Comparison of ENCODE assay signal across 7 mouse cellular contexts in genomic region chr10:81465265-81465645, GRCm38 (mm10). TPM values are rescaled to one million over a fixed set of nuclear protein-coding genes. Genes with fewer than 3 reads are reported as not detected.
DNase-seq lines count a peak whose midpoint lies in the region; ATAC-seq and TF ChIP-seq lines count a peak whose summit lies in the region.

No protein-coding gene starts in this region.

- H3K9me3 ChIP-seq in MEL (replicated peaks; ENCODE audit: insufficient read depth, low read length), result no peaks in the 10 kb centered on the region
- no peaks in the 10 kb centered on the region for H3K9me3 ChIP-seq in embryonic facial prominence, embryonic 15.5 days (replicated peaks)
- no peaks in the 10 kb centered on the region for H3K9me3 ChIP-seq in liver, postnatal 0 days (ENCODE audit: low read length)

- DNase-seq in left cerebral cortex, adult 2 months (ENCODE audit: extremely low spot score in 1 of 2, low spot score in 2 of 2), result peak; percentile 9 to 12
- no peak for DNase-seq in left cerebral cortex, adult 9 months (ENCODE audit: low spot score in 2 of 2)
- DNase-seq in MEL (ENCODE audit: low read depth, low spot score), result peak; percentile 94
- DNase-seq in liver, postnatal 0 days, result peak; percentile 24
- DNase-seq in embryo, embryonic 10.5 days (ENCODE audit: low spot score), result no peak
- no peak for DNase-seq in heart, postnatal 36 days

- no peaks in the 10 kb centered on the region for H3K79me2 ChIP-seq in MEL (ENCODE audit: control insufficient read depth, insufficient read depth, low read length, poor library complexity)

- H3K27ac ChIP-seq in left cerebral cortex, adult 2 months, result no peak overlapping the region
- H3K27ac ChIP-seq in MEL (ENCODE audit: control insufficient read depth, low read depth, low read length), result no peak overlapping the region
- H3K27ac ChIP-seq in embryonic facial prominence, embryonic 15.5 days (replicated peaks), result no peak overlapping the region
- no peak overlapping the region for H3K27ac ChIP-seq in liver, postnatal 0 days (ENCODE audit: low read depth)

- no peak overlapping the region for H3K9ac ChIP-seq in MEL (ENCODE audit: control insufficient read depth, low read depth, low read length, poor library complexity, severe bottlenecking)
- H3K9ac ChIP-seq in embryonic facial prominence, embryonic 15.5 days, result no peak overlapping the region
- H3K9ac ChIP-seq in liver, postnatal 0 days (replicated peaks), result no peak overlapping the region

- H3K4me1 ChIP-seq in MEL (ENCODE audit: control insufficient read depth in 1 of 2, insufficient read depth in 2 of 2, low read length in 2 of 2), result peaks cover 7 to 26% of the 10 kb centered on the region in 2 experiments
- peaks cover 19% of the 10 kb centered on the region for H3K4me1 ChIP-seq in embryonic facial prominence, embryonic 15.5 days
- peaks cover 17% of the 10 kb centered on the region for H3K4me1 ChIP-seq in liver, postnatal 0 days (ENCODE audit: insufficient read depth)

- H3K27me3 ChIP-seq in MEL (ENCODE audit: control insufficient read depth in 1 of 2, insufficient read depth in 2 of 2, low read length in 2 of 2), result no peaks in the 10 kb centered on the region; a peak in 2 of 4 replicates
- peaks cover 68% of the 10 kb centered on the region for H3K27me3 ChIP-seq in embryonic facial prominence, embryonic 15.5 days
- H3K27me3 ChIP-seq in liver, postnatal 0 days (ENCODE audit: insufficient read depth, low read length), result peaks cover 56% of the 10 kb centered on the region

- WGBS in embryonic facial prominence, embryonic 15.5 days, result 2% methylated on average over 5 of the region's 5 CpGs
- WGBS in liver, postnatal 0 days (ENCODE audit: insufficient replicate concordance), result 16% methylated on average over 5 of the region's 5 CpGs

- TF ChIP-seq EP300 in MEL (IDR thresholded peaks at IDR 0.05; ENCODE audit: low read depth in 1 of 2, low read length in 2 of 2), result no peak
- TF ChIP-seq EP300 in liver, postnatal 0 days (IDR thresholded peaks at IDR 0.05; ENCODE audit: low read depth), result no peak

- H3K4me3 ChIP-seq in left cerebral cortex, adult 2 months, result no peak overlapping the region
- peak overlapping the region; percentile 23 to 54; a peak in 3 of 4 replicates for H3K4me3 ChIP-seq in MEL (ENCODE audit: control insufficient read depth in 1 of 2, insufficient read depth in 1 of 2, low read depth in 2 of 2, low read length in 2 of 2)
- H3K4me3 ChIP-seq in embryonic facial prominence, embryonic 15.5 days (replicated peaks), result no peak overlapping the region
- no peak overlapping the region for H3K4me3 ChIP-seq in liver, postnatal 0 days (ENCODE audit: low read depth, low read length)

- ATAC-seq in embryonic facial prominence, embryonic 15.5 days (ENCODE audit: insufficient number of reproducible peaks, low FRiP score, low TSS enrichment, low read depth), result no peak
- ATAC-seq in liver, postnatal 0 days, result no peak

- no peak for TF ChIP-seq POLR2A in MEL (IDR thresholded peaks at IDR 0.05; ENCODE audit: control insufficient read depth in 1 of 2, insufficient read depth in 1 of 2, low read depth in 1 of 2, low read length in 2 of 2, poor library complexity in 1 of 2)

- intact Hi-C loops in left cerebral cortex, adult 2 months (cut with DNase I), result no loop called here
- intact Hi-C loops in heart, postnatal 36 days (cut with DNase I), result no loop called here

- peaks cover 0 to 3% of the 10 kb centered on the region in 2 experiments; a peak in 2 of 4 replicates for H3K36me3 ChIP-seq in MEL (ENCODE audit: control insufficient read depth in 1 of 2, insufficient read depth in 2 of 2, low read length in 2 of 2)
- no peaks in the 10 kb centered on the region for H3K36me3 ChIP-seq in embryonic facial prominence, embryonic 15.5 days
- no peaks in the 10 kb centered on the region for H3K36me3 ChIP-seq in liver, postnatal 0 days (replicated peaks; ENCODE audit: insufficient read depth, low read length)

- TF ChIP-seq RAD21 in MEL (IDR thresholded peaks at IDR 0.05; ENCODE audit: low read depth, low read length), result no peak

- TF ChIP-seq CTCF in left cerebral cortex, adult 2 months (IDR thresholded peaks at IDR 0.05), result no peak; the same call in 1 of the 2 replicates
- no peak for TF ChIP-seq CTCF in MEL (IDR thresholded peaks at IDR 0.05 in 2 of 3, conservative IDR thresholded peaks at IDR 0.05 in 1 of 3; ENCODE audit: control insufficient read depth in 1 of 3, insufficient read depth in 1 of 3, low read depth in 2 of 3, low read length in 3 of 3, poor library complexity in 1 of 3, severe bottlenecking in 1 of 3)
- TF ChIP-seq CTCF in liver, postnatal 0 days (IDR thresholded peaks at IDR 0.05; ENCODE audit: low read depth), result no peak

- H3K4me2 ChIP-seq in embryonic facial prominence, embryonic 15.5 days (replicated peaks), result 0 out of 2 replicates have a peak overlapping the region, but pooled peaks have one; percentile 51
- 0 out of 2 replicates have a peak overlapping the region, but pooled peaks have one; percentile 57 for H3K4me2 ChIP-seq in liver, postnatal 0 days (ENCODE audit: low read depth, low read length)

TF ChIP-seq in MEL, 35 proteins besides CTCF, POLR2A, EP300 and RAD21:
- TF ChIP-seq UBTF (IDR thresholded peaks at IDR 0.05; ENCODE audit: borderline replicate concordance, insufficient read depth, low read depth, low read length), result no peak
- TF ChIP-seq SIN3A (IDR thresholded peaks at IDR 0.05; ENCODE audit: low read length), result 0 out of 2 replicates have a peak, but pooled peaks have one; percentile 13

RNA-seq across cellular contexts. Expression of gene Nfic, which starts 9.8 kb away (rescaled TPM):
- total RNA-seq in left cerebral cortex, adult 2 months (2021), result 10 to 100 TPM; 93.4 to 94.9 TPM
- 2.0 and 3.6 TPM in 2 replicates for total RNA-seq in MEL (2012; rRNA removed)
- 1 to 10 TPM in 1 of 2 experiments, not detected in 1; 9.7 TPM for polyA plus RNA-seq in MEL (2012; ENCODE audit: insufficient read depth in 1 of 2, insufficient read length in 2 of 2, low read depth in 1 of 2, low replicate concordance in 2 of 2, missing spikeins in 1 of 2)
- 138 and 139 TPM in 2 replicates for polyA plus RNA-seq in embryonic facial prominence, embryonic 15.5 days (2015; fragmentation: Nextera tagmentation; extraction: Ambion mirVana)
- polyA plus RNA-seq in liver, postnatal 0 days (2015; fragmentation: Nextera tagmentation; extraction: Ambion mirVana), result 19.6 and 21.1 TPM in 2 replicates
- 100 to 1,000 TPM; 115 to 133 TPM for total RNA-seq in heart, postnatal 36 days (2021)

RNA-seq across cellular contexts. Expression of gene Celf5, which starts 17.3 kb away (rescaled TPM):
- total RNA-seq in left cerebral cortex, adult 2 months (2021), result 100 to 1,000 TPM; 284 to 288 TPM
- 0.03 and 0.08 TPM in 2 replicates for total RNA-seq in MEL (2012; rRNA removed)
- polyA plus RNA-seq in MEL (2012; ENCODE audit: insufficient read depth in 1 of 2, insufficient read length in 2 of 2, low read depth in 1 of 2, low replicate concordance in 2 of 2, missing spikeins in 1 of 2), result under 1 TPM in 1 of 2 experiments, not detected in 1; 0.38 TPM
- 1.4 and 1.6 TPM in 2 replicates for polyA plus RNA-seq in embryonic facial prominence, embryonic 15.5 days (2015; fragmentation: Nextera tagmentation; extraction: Ambion mirVana)
- polyA plus RNA-seq in liver, postnatal 0 days (2015; fragmentation: Nextera tagmentation; extraction: Ambion mirVana), result not detected in 2 replicates
- total RNA-seq in heart, postnatal 36 days (2021), result under 1 TPM in 1 of 2 experiments, not detected in 1; 0.24 TPM

RNA-seq across cellular contexts. Expression of gene Ncln, which starts 30.9 kb away (rescaled TPM):
- 10 to 100 TPM; 78.3 to 80.8 TPM for total RNA-seq in left cerebral cortex, adult 2 months (2021)
- total RNA-seq in MEL (2012; rRNA removed), result 120 and 136 TPM in 2 replicates
- polyA plus RNA-seq in MEL (2012; ENCODE audit: insufficient read depth in 1 of 2, insufficient read length in 2 of 2, low read depth in 1 of 2, low replicate concordance in 2 of 2, missing spikeins in 1 of 2), result 100 to 1,000 TPM; 215 to 276 TPM
- 81.9 and 89.1 TPM in 2 replicates for polyA plus RNA-seq in embryonic facial prominence, embryonic 15.5 days (2015; fragmentation: Nextera tagmentation; extraction: Ambion mirVana)
- 29.2 and 30.6 TPM in 2 replicates for polyA plus RNA-seq in liver, postnatal 0 days (2015; fragmentation: Nextera tagmentation; extraction: Ambion mirVana)
- total RNA-seq in heart, postnatal 36 days (2021), result 10 to 100 TPM; 61.9 to 63.9 TPM

RNA-seq across cellular contexts. Expression of gene S1pr4, which starts 34.7 kb away (rescaled TPM):
- under 1 TPM; 0.56 to 0.70 TPM for total RNA-seq in left cerebral cortex, adult 2 months (2021)
- total RNA-seq in MEL (2012; rRNA removed), result 1.7 and 2.1 TPM in 2 replicates
- 1 to 10 TPM in 1 of 2 experiments, not detected in 1; 1.6 TPM for polyA plus RNA-seq in MEL (2012; ENCODE audit: insufficient read depth in 1 of 2, insufficient read length in 2 of 2, low read depth in 1 of 2, low replicate concordance in 2 of 2, missing spikeins in 1 of 2)
- 0.77 and 1.1 TPM in 2 replicates for polyA plus RNA-seq in embryonic facial prominence, embryonic 15.5 days (2015; fragmentation: Nextera tagmentation; extraction: Ambion mirVana)
- 6.3 and 7.4 TPM in 2 replicates for polyA plus RNA-seq in liver, postnatal 0 days (2015; fragmentation: Nextera tagmentation; extraction: Ambion mirVana)
- 1 to 10 TPM in 1 of 2 experiments, under 1 TPM in 1; 0.61 to 1.3 TPM for total RNA-seq in heart, postnatal 36 days (2021)

RNA-seq across cellular contexts. Expression of gene Gna15, which starts 58.8 kb away (rescaled TPM):
- 1 to 10 TPM; 1.3 to 2.8 TPM for total RNA-seq in left cerebral cortex, adult 2 months (2021)
- total RNA-seq in MEL (2012; rRNA removed), result 28.2 and 33.0 TPM in 2 replicates
- polyA plus RNA-seq in MEL (2012; ENCODE audit: insufficient read depth in 1 of 2, insufficient read length in 2 of 2, low read depth in 1 of 2, low replicate concordance in 2 of 2, missing spikeins in 1 of 2), result 100 to 1,000 TPM in 1 of 2 experiments, 10 to 100 TPM in 1; 23.0 to 142 TPM
- polyA plus RNA-seq in embryonic facial prominence, embryonic 15.5 days (2015; fragmentation: Nextera tagmentation; extraction: Ambion mirVana), result 4.9 and 6.4 TPM in 2 replicates
- 4.0 and 4.4 TPM in 2 replicates for polyA plus RNA-seq in liver, postnatal 0 days (2015; fragmentation: Nextera tagmentation; extraction: Ambion mirVana)
- total RNA-seq in heart, postnatal 36 days (2021), result under 1 TPM; 0.73 to 0.78 TPM

Comparison
In these comparisons a context has a peak if more than half of its experiments do, and no peak if none do; other contexts are left out.
1. DNase-seq: peak in left cerebral cortex, adult 2 months (2 of 2), MEL (single experiment) and liver, postnatal 0 days (single experiment); none in left cerebral cortex, adult 9 months (0 of 2), embryo, embryonic 10.5 days (single experiment) and heart, postnatal 36 days (0 of 2).
2. H3K4me3 ChIP-seq: peak in MEL (2 of 2); none in left cerebral cortex, adult 2 months (single experiment), embryonic facial prominence, embryonic 15.5 days (single experiment) and liver, postnatal 0 days (single experiment).
3. RNA of gene Nfic, which starts 9.8 kb away (total RNA-seq): 115 to 133 TPM in heart, postnatal 36 days and 93.4 to 94.9 TPM in left cerebral cortex, adult 2 months; 2.0 to 3.6 TPM in MEL; every median in the first group is over 10 times any median in the second.
4. RNA of gene Celf5, which starts 17.3 kb away (total RNA-seq): 284 to 288 TPM in left cerebral cortex, adult 2 months; 0.24 TPM in heart, postnatal 36 days and 0.03 to 0.08 TPM in MEL; every median in the first group is over 100 times any median in the second.